Mouse (Mus musculus) hindbrain, embryonic 14.5 days (tissue): Measurements from ENCODE around the gene Majin. TPM values are rescaled to one million over a fixed set of nuclear protein-coding genes. Genes with fewer than 3 reads are reported as not detected.

Experiments
- ATAC-seq: fragments of 200-750 bp; cut with Nextera tagmentation; 2 replicates; pipeline ENCODE4 v1.8.0; 2017; ENCODE audit warnings: moderate number of reproducible peaks, mild to moderate bottlenecking, moderate TSS enrichment, moderate library complexity; ENCODE audit not compliant: low FRiP score
- DNase-seq: peaks from one replicate; pipeline ENCODE4 v3.0.0-alpha.2; 2015; ENCODE audit warnings: low spot score
- H3K27ac ChIP-seq: fragments of 300-500 bp; sonication (generic); 2 replicates; pipeline ENCODE4 v1.5.1; 2014; ENCODE audit warnings: mild to moderate bottlenecking, moderate library complexity
- H3K27me3 ChIP-seq: fragments of 300-500 bp; sonication (generic); 2 replicates; pipeline ENCODE4 v1.6.1; 2014; ENCODE audit warnings: mild to moderate bottlenecking, low read length, mixed read lengths; ENCODE audit not compliant: control insufficient read depth, insufficient read depth
- H3K36me3 ChIP-seq: fragments of 300-500 bp; sonication (generic); replicated peaks from 2 replicates; pipeline ENCODE4 v1.6.1; 2014; ENCODE audit not compliant: control insufficient read depth, insufficient read depth
- H3K4me1 ChIP-seq: fragments of 300-500 bp; sonication (generic); replicated peaks from 2 replicates; pipeline ENCODE4 v1.6.1; 2014; ENCODE audit warnings: antibody characterized with exemption, low read length, mixed read lengths; ENCODE audit not compliant: control insufficient read depth, insufficient read depth
- H3K4me2 ChIP-seq: fragments of 300-500 bp; sonication (generic); replicated peaks from 2 replicates; pipeline ENCODE4 v1.6.1; 2014; ENCODE audit warnings: mild to moderate bottlenecking, moderate library complexity
- H3K4me3 ChIP-seq: fragments of 300-500 bp; sonication (generic); replicated peaks from 2 replicates; pipeline ENCODE4 v1.5.1; 2014; ENCODE audit warnings: mild to moderate bottlenecking, low read length
- H3K9ac ChIP-seq: fragments of 300-500 bp; sonication (generic); 2 replicates; pipeline ENCODE4 v1.6.1; 2014
- H3K9me3 ChIP-seq: fragments of 300-500 bp; sonication (generic); 2 replicates; pipeline ENCODE4 v1.6.1; 2016; ENCODE audit warnings: low read length; ENCODE audit not compliant: control insufficient read depth
- WGBS: fragments of 180-500 bp; shearing (Covaris S2); extraction: QIAGEN DNeasy Blood & Tissue Kit; methylation state at CpG from one replicate; pipeline ENCODE4 v1.1.7; 2014; 5-methylcytosine and 5-hydroxymethylcytosine counted together
- polyA plus RNA-seq: library from polyadenylated mRNA; unstranded; fragments of >200 nt; fragmentation: Nextera tagmentation; extraction: Ambion mirVana; gene quantifications from 2 replicates; pipeline ENCODE4 v1.2.1, GENCODE M21; 2014

Gene Majin
- polyA plus RNA-seq: not detected in 2 replicates

GRCm38 (mm10) chr19:6184131-6184530 is at the start of gene Majin:
TSS of gene Majin (plus strand) at chr19:6184388.
- H3K27ac ChIP-seq: no peak within 1 kb of the TSS
- no peak for ATAC-seq
- no peak within 1 kb of the TSS for H3K9ac ChIP-seq
- no peak for DNase-seq
- no peak within 1 kb of the TSS for H3K4me3 ChIP-seq
- H3K4me1 ChIP-seq: no peaks in the 10 kb centered on the region
- H3K27me3 ChIP-seq: no peaks in the 10 kb centered on the region
- no peak within 1 kb of the TSS for H3K4me2 ChIP-seq
- no peaks in the 10 kb centered on the region for H3K9me3 ChIP-seq
- WGBS: 83% methylated on average over 23 of the region's 23 CpGs
- H3K36me3 ChIP-seq: no peaks in the 10 kb centered on the region

- Histone ChIP-seq H3K4me3 (no peak overlapping the region), H3K9ac (no peak overlapping the region), H3K9me3 (no peaks in the 10 kb centered on the region), H3K4me2 (no peak overlapping the region), H3K27ac (no peak overlapping the region), H3K27me3 (no peaks in the 10 kb centered on the region), H3K4me1 (peaks cover 10% of the 10 kb centered on the region), H3K36me3 (peaks cover 35% of the 10 kb centered on the region)
- WGBS: 88% methylated on average over 3 of the region's 3 CpGs
- no peak for ATAC-seq
- DNase-seq: no peak
Measured at GRCm38 (mm10) chr19:6136397-6136796, 47.8 kb upstream of the Majin start.

- WGBS: 91% methylated on average over 6 of the region's 6 CpGs
Measured at GRCm38 (mm10) chr19:6139701-6140100, 44.5 kb upstream of the Majin start.

GRCm38 (mm10) chr19:6140374-6140677 is 43.9 kb upstream of the Majin start:
- no peaks in the 10 kb centered on the region for H3K9me3 ChIP-seq
- peak overlapping the region; percentile 46 for H3K4me3 ChIP-seq
- peaks cover 23% of the 10 kb centered on the region for H3K36me3 ChIP-seq
- H3K9ac ChIP-seq: peak overlapping the region; percentile 73
- no peak for ATAC-seq
- H3K4me1 ChIP-seq: peaks cover 10% of the 10 kb centered on the region
- peak overlapping the region; percentile 76 for H3K4me2 ChIP-seq
- H3K27ac ChIP-seq: peak overlapping the region; percentile 96
- H3K27me3 ChIP-seq: no peaks in the 10 kb centered on the region
- DNase-seq: peak; percentile 29
- WGBS: 9% methylated on average over 16 of the region's 16 CpGs

More at GRCm38 (mm10) chr19:6139701-6140100, 44.5 kb upstream of the Majin start:
- H3K4me1 ChIP-seq: peaks cover 10% of the 10 kb centered on the region
- peak overlapping the region; percentile 46 for H3K4me3 ChIP-seq
- peaks cover 29% of the 10 kb centered on the region for H3K36me3 ChIP-seq
- ATAC-seq (no peak), DNase-seq (no peak)
- H3K9me3 ChIP-seq: no peaks in the 10 kb centered on the region
- peak overlapping the region; percentile 76 for H3K4me2 ChIP-seq
- peak overlapping the region; percentile 73 for H3K9ac ChIP-seq
- H3K27me3 ChIP-seq: no peaks in the 10 kb centered on the region
- H3K27ac ChIP-seq: no peak overlapping the region; the same call in 1 of the 2 replicates

- Histone ChIP-seq H3K4me1 (peaks cover 10% of the 10 kb centered on the region), H3K27ac (peak within 1 kb of the TSS; percentile 96), H3K4me2 (peak within 1 kb of the TSS; percentile 76), H3K4me3 (peak within 1 kb of the TSS; percentile 46), H3K27me3 (no peaks in the 10 kb centered on the region), H3K36me3 (peaks cover 18% of the 10 kb centered on the region; the same call in 1 of the 2 replicates), H3K9me3 (no peaks in the 10 kb centered on the region), H3K9ac (peak within 1 kb of the TSS; percentile 73)
- ATAC-seq (peak; percentile 94), DNase-seq (peak; percentile 93)
- under 1% methylated on average over 68 of the region's 68 CpGs for WGBS
Measured at GRCm38 (mm10) chr19:6140678-6141393, 43.4 kb upstream of the Majin start, which contains the start of gene Batf2. TSS of gene Batf2 (plus strand) at chr19:6140983.

- Histone ChIP-seq H3K4me2 (peak within 1 kb of the TSS; percentile 76), H3K9ac (peak within 1 kb of the TSS; percentile 73), H3K27me3 (no peaks in the 10 kb centered on the region), H3K4me3 (peak within 1 kb of the TSS; percentile 46), H3K27ac (peak within 1 kb of the TSS; percentile 96), H3K4me1 (peaks cover 10% of the 10 kb centered on the region), H3K9me3 (no peaks in the 10 kb centered on the region), H3K36me3 (peaks cover 13% of the 10 kb centered on the region; the same call in 1 of the 2 replicates)
- DNase-seq: peak; percentile 90
- peak; percentile 76 for ATAC-seq
- WGBS: under 1% methylated on average over 15 of the region's 15 CpGs
Measured at GRCm38 (mm10) chr19:6141394-6141749, 42.8 kb upstream of the Majin start, which contains the start of gene Arl2. TSS of gene Arl2 (minus strand) at chr19:6141548.

GRCm38 (mm10) chr19:6144842-6145241 is 39.3 kb upstream of the Majin start:
- no peaks in the 10 kb centered on the region for H3K27me3 ChIP-seq
- no peak overlapping the region for H3K9ac ChIP-seq
- H3K4me3 ChIP-seq: no peak overlapping the region
- peaks cover 5% of the 10 kb centered on the region for H3K4me1 ChIP-seq
- no peak overlapping the region for H3K4me2 ChIP-seq
- DNase-seq: no peak
- no peaks in the 10 kb centered on the region for H3K9me3 ChIP-seq
- H3K27ac ChIP-seq: no peak overlapping the region
- 82% methylated on average over 5 of the region's 5 CpGs for WGBS
- no peaks in the 10 kb centered on the region for H3K36me3 ChIP-seq
- no peak for ATAC-seq

- Histone ChIP-seq H3K36me3 (no peaks in the 10 kb centered on the region), H3K27ac (no peak overlapping the region), H3K9me3 (no peaks in the 10 kb centered on the region), H3K4me3 (no peak overlapping the region), H3K9ac (no peak overlapping the region), H3K27me3 (no peaks in the 10 kb centered on the region), H3K4me2 (no peak overlapping the region), H3K4me1 (no peaks in the 10 kb centered on the region)
- DNase-seq (no peak), ATAC-seq (no peak)
- 86% methylated on average over 9 of the region's 9 CpGs for WGBS
Measured at GRCm38 (mm10) chr19:6155174-6155573, 29.0 kb upstream of the Majin start.

GRCm38 (mm10) chr19:6156372-6156771 is 27.8 kb upstream of the Majin start:
- Histone ChIP-seq H3K27me3 (no peaks in the 10 kb centered on the region), H3K4me2 (no peak overlapping the region), H3K36me3 (no peaks in the 10 kb centered on the region), H3K9me3 (no peaks in the 10 kb centered on the region), H3K9ac (no peak overlapping the region), H3K4me3 (no peak overlapping the region), H3K27ac (no peak overlapping the region), H3K4me1 (no peaks in the 10 kb centered on the region)
- 69% methylated on average over 8 of the region's 8 CpGs for WGBS
- ATAC-seq: no peak
- DNase-seq: no peak
